Mouse (Mus musculus): Measurements from ENCODE around the gene Ccdc47. TPM values are rescaled to one million over a fixed set of nuclear protein-coding genes. Genes with fewer than 3 reads are reported as not detected.
A peak's percentile ranks its signal among the peaks of the same experiment; 100 is the strongest.
"Not testable (repeated sequence)": the region's sequence is repeated elsewhere in the genome, so short reads cannot be mapped to it uniquely, and the experiment has no call there.

Gene Ccdc47
- polyA plus RNA-seq, 1 experiment from 2014 or later, result 65.3 TPM

DNA sequence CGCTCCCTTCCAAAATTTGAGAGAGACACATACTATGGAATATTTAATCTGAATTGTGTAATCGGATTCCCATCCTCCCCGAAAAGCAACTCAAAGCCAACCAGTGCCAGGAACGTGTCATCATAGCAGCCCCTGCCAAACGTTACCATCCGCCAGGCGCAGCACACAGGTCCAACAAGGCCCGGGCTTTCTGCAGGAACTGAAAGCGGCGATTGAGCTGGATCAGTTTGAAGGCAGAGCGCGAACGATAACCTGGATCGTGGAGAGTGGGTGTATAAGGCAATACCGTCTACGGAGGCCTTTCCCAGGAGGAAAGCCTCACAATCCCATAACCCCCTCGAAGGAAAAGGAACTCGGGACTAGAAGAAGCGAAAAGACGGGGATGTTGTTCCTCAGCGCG is 39.0 kb upstream of the Ccdc47 start:
- 0 out of 2 replicates have a peak, but pooled peaks cover 2% of the 10 kb centered on the region for H3K4me1 ChIP-seq (ENCODE audit: control insufficient read depth, insufficient read depth, low read length)
- peak overlapping the region; percentile 59 for H3K4me3 ChIP-seq (ENCODE audit: low read depth, low read length)
- H3K9ac ChIP-seq (replicated peaks; ENCODE audit: low read length), result peak overlapping the region; percentile 65
- H3K9me3 ChIP-seq (replicated peaks; ENCODE audit: control insufficient read depth, low read length), result no peaks in the 10 kb centered on the region
- no peaks in the 10 kb centered on the region for H3K27me3 ChIP-seq (ENCODE audit: control insufficient read depth, insufficient read depth, low read length)
- peak overlapping the region; percentile 90 for H3K4me2 ChIP-seq (ENCODE audit: low read depth, low read length)
- H3K36me3 ChIP-seq (replicated peaks; ENCODE audit: control insufficient read depth, insufficient read depth, low read depth, low read length), result peaks cover 13% of the 10 kb centered on the region
- no peak overlapping the region for H3K27ac ChIP-seq (replicated peaks; ENCODE audit: low read depth, low read length)
- DNase-seq (ENCODE audit: low spot score) (no peak), ATAC-seq (replicated peaks; ENCODE audit: insufficient number of reproducible peaks, low FRiP score, low TSS enrichment, low read depth) (no peak)
- WGBS, result 5% methylated on average over 22 of the region's 22 CpGs

DNA sequence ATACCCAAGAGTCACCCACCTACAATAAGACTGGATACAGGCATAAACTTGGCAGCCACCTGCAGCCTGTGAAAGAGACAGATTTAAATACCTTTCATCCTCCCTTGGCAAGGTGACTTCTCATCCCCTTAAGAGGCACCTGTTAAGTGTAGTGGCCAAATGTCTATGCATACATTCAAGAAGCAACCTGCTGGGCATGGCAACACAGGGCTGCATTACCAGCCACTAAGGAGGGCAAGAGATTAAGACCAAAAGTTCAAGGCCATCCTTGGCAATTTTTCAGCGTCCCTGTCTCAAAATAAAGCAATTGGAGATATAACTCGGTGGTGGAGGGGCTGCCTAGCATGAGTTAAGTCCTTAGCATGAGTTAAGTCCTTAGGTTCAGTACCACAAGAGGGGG is 38.6 kb upstream of the Ccdc47 start:
- H3K4me1 ChIP-seq (ENCODE audit: control insufficient read depth, insufficient read depth, low read length), result 0 out of 2 replicates have a peak, but pooled peaks cover 2% of the 10 kb centered on the region
- no peak for ATAC-seq (replicated peaks; ENCODE audit: insufficient number of reproducible peaks, low FRiP score, low TSS enrichment, low read depth)
- H3K4me3 ChIP-seq (ENCODE audit: low read depth, low read length), result peak overlapping the region; percentile 59
- H3K36me3 ChIP-seq (replicated peaks; ENCODE audit: control insufficient read depth, insufficient read depth, low read depth, low read length), result peaks cover 17% of the 10 kb centered on the region
- DNase-seq (ENCODE audit: low spot score), result no peak
- H3K27me3 ChIP-seq (ENCODE audit: control insufficient read depth, insufficient read depth, low read length), result no peaks in the 10 kb centered on the region
- WGBS, result 21% methylated on average over 2 of the region's 2 CpGs
- H3K27ac ChIP-seq (replicated peaks; ENCODE audit: low read depth, low read length), result no peak overlapping the region
- no peaks in the 10 kb centered on the region for H3K9me3 ChIP-seq (replicated peaks; ENCODE audit: control insufficient read depth, low read length)
- H3K9ac ChIP-seq (replicated peaks; ENCODE audit: low read length), result no peak overlapping the region
- peak overlapping the region; percentile 90 for H3K4me2 ChIP-seq (ENCODE audit: low read depth, low read length)

DNA sequence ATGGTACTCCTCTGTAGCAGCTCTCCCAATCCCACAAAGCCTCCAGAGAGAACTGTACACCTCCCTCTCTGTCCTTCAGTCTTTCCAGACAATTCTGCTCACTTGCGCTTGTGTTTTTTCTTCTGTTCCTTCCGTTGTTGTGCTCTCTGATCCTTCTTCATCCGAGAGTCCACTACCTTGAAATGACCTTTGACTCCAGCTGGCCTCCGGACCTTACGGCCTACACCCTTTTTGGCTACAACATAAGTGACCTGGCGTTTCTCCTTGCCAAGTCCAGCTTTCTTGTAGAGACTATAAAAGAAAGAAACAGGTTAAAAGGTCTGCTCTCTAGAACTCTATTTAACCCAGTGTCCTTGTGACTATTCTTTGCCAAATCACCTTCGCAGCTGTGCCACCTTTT is 33.2 kb upstream of the Ccdc47 start:
- H3K36me3 ChIP-seq (replicated peaks; ENCODE audit: control insufficient read depth, insufficient read depth, low read depth, low read length), result peaks cover 34% of the 10 kb centered on the region
- no peaks in the 10 kb centered on the region for H3K4me1 ChIP-seq (ENCODE audit: control insufficient read depth, insufficient read depth, low read length)
- DNase-seq (ENCODE audit: low spot score) (no peak), ATAC-seq (replicated peaks; ENCODE audit: insufficient number of reproducible peaks, low FRiP score, low TSS enrichment, low read depth) (no peak)
- no peaks in the 10 kb centered on the region for H3K27me3 ChIP-seq (ENCODE audit: control insufficient read depth, insufficient read depth, low read length)
- WGBS, result 82% methylated on average over 7 of the region's 7 CpGs
- no peak overlapping the region for H3K9ac ChIP-seq (replicated peaks; ENCODE audit: low read length)
- H3K4me2 ChIP-seq (ENCODE audit: low read depth, low read length), result no peak overlapping the region
- 0 out of 2 replicates have a peak, but pooled peaks cover 3% of the 10 kb centered on the region for H3K9me3 ChIP-seq (replicated peaks; ENCODE audit: control insufficient read depth, low read length)
- H3K4me3 ChIP-seq (ENCODE audit: low read depth, low read length), result no peak overlapping the region
- no peak overlapping the region for H3K27ac ChIP-seq (replicated peaks; ENCODE audit: low read depth, low read length)

DNA sequence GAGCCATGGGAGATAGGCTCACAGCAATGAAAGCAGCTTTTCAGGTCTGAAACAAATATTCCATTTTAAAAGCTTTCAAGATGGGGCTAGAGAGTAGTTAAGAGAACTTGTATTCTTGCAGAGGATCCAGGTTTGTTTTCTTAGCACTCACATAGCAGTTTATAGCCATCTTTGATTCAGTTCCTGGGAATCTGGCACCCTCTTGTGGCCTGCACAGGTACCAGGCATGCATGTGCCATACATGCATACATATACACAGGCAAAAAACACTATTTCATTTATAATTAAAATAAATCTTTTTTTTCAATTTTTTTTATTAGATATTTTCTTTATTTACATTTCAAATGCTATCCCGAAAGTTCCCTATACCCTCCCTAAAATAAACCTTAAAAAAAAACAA is 30.7 kb upstream of the Ccdc47 start:
- H3K9me3 ChIP-seq (replicated peaks; ENCODE audit: control insufficient read depth, low read length), result 0 out of 2 replicates have a peak, but pooled peaks cover 3% of the 10 kb centered on the region
- H3K4me3 ChIP-seq (ENCODE audit: low read depth, low read length), result no peak overlapping the region
- no peaks in the 10 kb centered on the region for H3K4me1 ChIP-seq (ENCODE audit: control insufficient read depth, insufficient read depth, low read length)
- no peak for DNase-seq (ENCODE audit: low spot score)
- no peak for ATAC-seq (replicated peaks; ENCODE audit: insufficient number of reproducible peaks, low FRiP score, low TSS enrichment, low read depth)
- H3K27ac ChIP-seq (replicated peaks; ENCODE audit: low read depth, low read length), result no peak overlapping the region
- no peak overlapping the region for H3K4me2 ChIP-seq (ENCODE audit: low read depth, low read length)
- 94% methylated on average over 1 of the region's 1 CpGs for WGBS
- no peaks in the 10 kb centered on the region for H3K27me3 ChIP-seq (ENCODE audit: control insufficient read depth, insufficient read depth, low read length)
- H3K36me3 ChIP-seq (replicated peaks; ENCODE audit: control insufficient read depth, insufficient read depth, low read depth, low read length), result peaks cover 34% of the 10 kb centered on the region
- H3K9ac ChIP-seq (replicated peaks; ENCODE audit: low read length), result no peak overlapping the region

DNA sequence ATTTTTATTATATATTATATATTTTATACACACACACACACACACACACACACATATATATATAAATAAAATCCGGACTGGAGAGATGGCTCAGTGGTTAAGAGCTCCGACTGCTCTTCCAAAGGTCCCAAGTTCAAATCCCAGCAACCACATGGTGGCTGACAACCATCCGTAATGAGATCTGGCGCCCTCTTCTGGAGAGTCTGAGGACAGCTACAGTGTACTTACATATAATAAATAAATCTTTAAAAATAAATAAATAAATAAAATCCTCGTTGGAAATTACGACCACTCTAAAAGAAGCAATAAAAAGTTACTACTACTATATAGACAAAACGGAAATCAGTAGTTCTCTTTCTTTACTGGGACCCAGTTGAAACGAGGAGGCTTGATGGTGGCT is 17.8 kb upstream of the Ccdc47 start:
- not testable (repeated sequence) for H3K9me3 ChIP-seq (replicated peaks; ENCODE audit: control insufficient read depth, low read length); H3K4me2 ChIP-seq (ENCODE audit: low read depth, low read length); ATAC-seq (replicated peaks; ENCODE audit: insufficient number of reproducible peaks, low FRiP score, low TSS enrichment, low read depth); H3K4me1 ChIP-seq (ENCODE audit: control insufficient read depth, insufficient read depth, low read length); H3K9ac ChIP-seq (replicated peaks; ENCODE audit: low read length); H3K27me3 ChIP-seq (ENCODE audit: control insufficient read depth, insufficient read depth, low read length); H3K27ac ChIP-seq (replicated peaks; ENCODE audit: low read depth, low read length); H3K4me3 ChIP-seq (ENCODE audit: low read depth, low read length); DNase-seq (ENCODE audit: low spot score)
- 78% methylated on average over 8 of the region's 8 CpGs for WGBS
- H3K36me3 ChIP-seq (replicated peaks; ENCODE audit: control insufficient read depth, insufficient read depth, low read depth, low read length), result peaks cover 12% of the 10 kb centered on the region

DNA sequence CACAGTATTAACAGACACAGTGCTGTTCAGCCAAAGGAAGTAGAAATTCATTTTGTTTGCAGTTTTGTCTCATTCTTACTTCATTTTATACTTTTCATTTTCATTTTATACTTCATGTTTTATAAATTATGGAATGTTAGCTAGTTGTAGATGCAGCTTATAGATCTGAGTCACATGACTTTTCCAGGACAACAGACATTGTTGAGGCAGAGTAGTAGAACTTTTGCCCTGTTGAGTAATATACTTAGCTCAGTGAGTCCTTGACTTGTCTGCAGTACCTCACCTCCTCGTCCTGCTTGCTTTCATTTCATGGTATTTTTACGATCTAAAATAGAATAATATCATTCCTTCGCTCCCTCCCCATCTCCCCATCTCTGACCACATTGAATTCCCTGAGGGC is 4.5 kb upstream of the Ccdc47 start:
- H3K4me2 ChIP-seq (ENCODE audit: low read depth, low read length), result no peak overlapping the region
- no peak overlapping the region for H3K27ac ChIP-seq (replicated peaks; ENCODE audit: low read depth, low read length)
- H3K4me3 ChIP-seq (ENCODE audit: low read depth, low read length), result no peak overlapping the region
- H3K4me1 ChIP-seq (ENCODE audit: control insufficient read depth, insufficient read depth, low read length), result no peaks in the 10 kb centered on the region
- 92% methylated on average over 3 of the region's 3 CpGs for WGBS
- no peaks in the 10 kb centered on the region for H3K27me3 ChIP-seq (ENCODE audit: control insufficient read depth, insufficient read depth, low read length)
- no peaks in the 10 kb centered on the region for H3K36me3 ChIP-seq (replicated peaks; ENCODE audit: control insufficient read depth, insufficient read depth, low read depth, low read length)
- no peaks in the 10 kb centered on the region for H3K9me3 ChIP-seq (replicated peaks; ENCODE audit: control insufficient read depth, low read length)
- no peak overlapping the region for H3K9ac ChIP-seq (replicated peaks; ENCODE audit: low read length)
- ATAC-seq (replicated peaks; ENCODE audit: insufficient number of reproducible peaks, low FRiP score, low TSS enrichment, low read depth) (no peak), DNase-seq (ENCODE audit: low spot score) (no peak)

DNA sequence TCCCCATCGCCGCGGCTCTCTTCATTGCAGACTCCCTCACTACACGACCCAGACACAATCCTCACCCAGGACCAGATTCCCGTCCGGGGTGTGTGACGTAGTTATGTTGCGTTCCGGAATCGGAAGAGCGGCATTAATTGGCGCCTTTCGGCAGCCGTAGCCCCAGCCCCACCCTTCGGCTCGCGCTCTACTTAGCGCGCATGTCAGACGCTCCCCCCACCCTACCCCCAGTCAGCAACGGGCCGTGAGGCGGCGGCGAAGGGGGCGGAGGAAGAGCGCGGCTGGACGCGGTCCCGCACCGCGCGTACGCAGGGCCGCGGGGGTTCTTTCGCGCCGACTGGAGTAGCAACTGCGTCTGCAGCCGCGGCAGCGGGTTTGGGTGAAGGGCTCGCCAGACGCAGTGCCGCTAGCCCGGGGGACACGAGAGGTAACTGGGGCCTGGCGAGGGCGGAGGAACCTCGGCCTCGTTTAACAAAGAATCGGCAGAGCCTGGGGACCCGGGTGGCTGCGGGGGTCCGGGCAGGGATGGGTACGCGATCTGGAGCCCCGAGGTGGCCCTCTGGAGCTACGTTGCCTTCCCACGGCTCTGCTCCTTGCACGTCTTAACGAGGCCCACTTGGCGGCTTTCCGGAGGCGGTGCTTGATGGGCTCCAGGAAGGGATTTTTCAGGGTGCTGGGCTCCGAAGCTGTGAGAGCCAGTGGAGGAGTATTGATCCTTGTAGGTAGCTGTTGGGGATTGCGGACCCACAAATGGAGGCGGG is 766 bp upstream of the Ccdc47 start, which contains the start of gene Ddx42:
Gene Ddx42 (plus strand): TSS at position 197 of the 761 bp plus-strand sequence.
- WGBS, result under 1% methylated on average over 69 of the region's 70 CpGs
- Histone ChIP-seq H3K4me2 (ENCODE audit: low read depth, low read length) (peak within 1 kb of the TSS; percentile 44), H3K4me1 (ENCODE audit: control insufficient read depth, insufficient read depth, low read length) (no peaks in the 10 kb centered on the region), H3K27ac (replicated peaks; ENCODE audit: low read depth, low read length) (peak within 1 kb of the TSS; percentile 89), H3K4me3 (ENCODE audit: low read depth, low read length) (peak within 1 kb of the TSS; percentile 97), H3K9ac (replicated peaks; ENCODE audit: low read length) (peak within 1 kb of the TSS; percentile 98), H3K27me3 (ENCODE audit: control insufficient read depth, insufficient read depth, low read length) (no peaks in the 10 kb centered on the region), H3K9me3 (replicated peaks; ENCODE audit: control insufficient read depth, low read length) (no peaks in the 10 kb centered on the region), H3K36me3 (replicated peaks; ENCODE audit: control insufficient read depth, insufficient read depth, low read depth, low read length) (no peaks in the 10 kb centered on the region)
- peak; percentile 98 for DNase-seq (ENCODE audit: low spot score)
- ATAC-seq (replicated peaks; ENCODE audit: insufficient number of reproducible peaks, low FRiP score, low TSS enrichment, low read depth), result peak; percentile 93

DNA sequence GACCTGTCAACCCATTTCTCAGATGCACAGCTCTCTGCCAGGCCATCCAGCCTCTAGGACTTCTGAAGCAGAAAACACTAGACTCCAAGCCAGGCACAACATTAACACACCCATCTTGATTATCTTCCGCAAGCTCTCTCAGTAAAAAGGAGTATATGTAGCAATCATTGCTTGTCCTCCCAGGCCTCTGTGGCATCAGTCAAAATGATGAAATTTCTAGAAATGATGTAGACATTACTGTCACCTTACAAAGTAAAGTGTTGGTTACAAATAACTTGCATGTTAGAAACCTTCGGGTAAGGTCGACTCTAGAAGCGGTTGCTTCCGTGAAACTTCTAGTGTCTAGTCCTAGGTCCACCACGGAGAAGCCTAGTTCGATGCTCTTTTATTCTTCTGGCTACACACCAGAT is 689 bp downstream of the Ccdc47 start:
- Histone ChIP-seq H3K9ac (replicated peaks; ENCODE audit: low read length) (peak overlapping the region; percentile 98), H3K4me2 (ENCODE audit: low read depth, low read length) (peak overlapping the region; percentile 44), H3K9me3 (replicated peaks; ENCODE audit: control insufficient read depth, low read length) (no peaks in the 10 kb centered on the region), H3K4me1 (ENCODE audit: control insufficient read depth, insufficient read depth, low read length) (no peaks in the 10 kb centered on the region), H3K36me3 (replicated peaks; ENCODE audit: control insufficient read depth, insufficient read depth, low read depth, low read length) (peaks cover 2% of the 10 kb centered on the region), H3K4me3 (ENCODE audit: low read depth, low read length) (peak overlapping the region; percentile 97), H3K27ac (replicated peaks; ENCODE audit: low read depth, low read length) (no peak overlapping the region), H3K27me3 (ENCODE audit: control insufficient read depth, insufficient read depth, low read length) (no peaks in the 10 kb centered on the region)
- DNase-seq (ENCODE audit: low spot score) (no peak), ATAC-seq (replicated peaks; ENCODE audit: insufficient number of reproducible peaks, low FRiP score, low TSS enrichment, low read depth) (no peak)
- 34% methylated on average over 7 of the region's 7 CpGs for WGBS
